Mouse (Mus musculus) testis, postnatal 14 days (tissue): ENCODE measurements at regions not wholly inside any gene's neighbourhood (a gene's known extent, or its start where the extent isn't known, plus 50 kb on each side); places are given as distances from the start of the nearest gene placed in this dataset.

ENCODE experiments used
- DNase-seq: peaks from one replicate; pipeline ENCODE4 v3.0.0; 2021; ENCODE audit warnings: low spot score

DNA sequence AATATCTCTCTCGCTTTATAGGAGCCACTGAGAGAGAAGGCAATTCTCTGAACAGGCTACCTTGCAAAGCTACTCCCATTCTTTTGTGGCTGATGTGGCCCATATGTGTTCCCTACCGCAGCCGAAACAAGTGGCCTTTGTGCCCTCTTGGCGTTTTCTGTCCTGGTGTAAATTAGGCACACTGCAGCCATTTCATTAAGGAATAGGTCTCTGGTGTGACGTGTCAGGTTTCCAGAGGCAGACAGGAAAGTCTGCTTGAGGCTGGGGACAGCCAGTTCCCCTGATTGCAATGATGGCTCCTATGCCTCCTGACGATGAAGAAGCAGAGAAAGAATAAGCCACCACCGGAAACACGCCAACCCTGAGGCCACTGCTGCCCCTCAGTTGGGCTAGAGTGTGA, 59.3 kb upstream of the Bcor start:
- DNase-seq, result no peak

GRCm38 (mm10) chrX:12224314-12224713, 64.2 kb upstream of the Bcor start:
- no peak for DNase-seq

GRCm38 (mm10) chrX:12225116-12225891, 65.1 kb upstream of the Bcor start:
- DNase-seq, result no peak

GRCm38 (mm10) chrX:12225892-12226206, 65.7 kb upstream of the Bcor start:
- DNase-seq, result no peak

GRCm38 (mm10) chrX:12240505-12241011, 80.4 kb upstream of the Bcor start:
- DNase-seq, result no peak

DNA sequence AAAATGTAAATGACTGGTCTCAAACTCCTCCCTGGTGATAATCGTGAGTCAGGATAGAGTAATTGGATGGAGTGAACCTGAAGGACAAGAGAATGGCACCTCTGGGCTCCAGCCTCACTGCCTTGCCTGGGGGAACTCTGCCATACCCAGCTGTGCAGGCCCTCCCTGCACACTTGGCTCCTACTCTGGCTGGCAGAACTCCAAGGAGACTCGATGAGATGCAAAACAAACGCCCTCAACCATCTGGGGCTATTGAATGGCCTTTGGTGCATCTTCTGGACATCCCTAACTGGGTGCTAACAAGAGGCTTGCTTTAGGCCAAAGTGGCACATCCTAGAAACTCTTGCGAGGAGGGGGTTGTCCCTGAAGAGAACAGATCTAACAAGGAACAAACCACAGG, 81.6 kb upstream of the Bcor start:
- DNase-seq, result no peak

DNA sequence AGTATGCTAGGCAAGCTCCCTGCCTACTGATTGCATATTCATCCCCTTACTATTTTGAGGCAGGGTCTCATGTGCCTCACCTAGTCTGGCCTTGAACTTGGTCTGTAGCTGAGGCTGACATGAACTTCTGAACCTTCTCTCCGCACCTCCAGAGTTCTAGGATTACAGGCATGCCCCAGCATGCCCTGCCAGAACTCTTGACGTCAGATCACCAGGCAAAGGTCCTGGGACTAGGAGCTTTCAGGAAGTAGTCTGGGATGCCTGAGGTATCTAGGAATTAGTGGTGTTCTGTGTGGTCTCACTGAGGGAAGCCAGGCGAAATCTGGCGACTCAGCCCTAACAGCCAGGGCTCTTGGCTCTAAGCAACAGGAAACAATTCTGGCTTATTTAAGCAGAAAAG, 88.9 kb upstream of the Bcor start:
- DNase-seq, result no peak

- DNase-seq, result no peak
Measured at GRCm38 (mm10) chrX:12249911-12250310, 89.8 kb upstream of the Bcor start.

GRCm38 (mm10) chrX:12251853-12252679, 91.9 kb upstream of the Bcor start:
- DNase-seq, result peak; percentile 15

- DNase-seq, result no peak
Measured at GRCm38 (mm10) chrX:12252680-12253021, 92.5 kb upstream of the Bcor start.

GRCm38 (mm10) chrX:12256758-12257157, 96.6 kb upstream of the Bcor start:
- DNase-seq, result no peak

- DNase-seq, result no peak
Measured at GRCm38 (mm10) chrX:12263834-12264233, 103.7 kb upstream of the Bcor start.

DNA sequence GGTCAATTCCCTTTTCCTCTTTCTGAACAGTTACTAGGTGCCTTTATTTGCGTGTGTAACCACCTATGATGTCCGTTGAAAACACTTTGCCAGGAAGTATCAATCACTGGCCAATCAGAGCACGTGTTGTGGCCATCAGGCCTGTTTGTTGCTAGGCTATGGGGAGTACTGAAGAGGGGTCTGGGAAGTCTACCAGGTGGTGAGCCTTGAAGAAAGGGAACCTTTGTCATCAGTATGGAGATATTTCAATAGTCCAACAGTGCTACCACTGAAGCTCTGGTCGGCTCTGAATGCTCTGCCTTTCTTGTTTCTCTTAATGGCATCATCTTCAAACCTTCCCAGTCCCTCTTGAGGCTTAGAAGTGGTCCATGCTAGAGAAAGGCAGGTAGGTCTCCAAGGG, 124.6 kb upstream of the Bcor start:
- no peak for DNase-seq

GRCm38 (mm10) chrX:12285141-12285540, 125.0 kb upstream of the Bcor start:
- no peak for DNase-seq

GRCm38 (mm10) chrX:12285976-12286909, 126.1 kb upstream of the Bcor start:
- no peak for DNase-seq

DNA sequence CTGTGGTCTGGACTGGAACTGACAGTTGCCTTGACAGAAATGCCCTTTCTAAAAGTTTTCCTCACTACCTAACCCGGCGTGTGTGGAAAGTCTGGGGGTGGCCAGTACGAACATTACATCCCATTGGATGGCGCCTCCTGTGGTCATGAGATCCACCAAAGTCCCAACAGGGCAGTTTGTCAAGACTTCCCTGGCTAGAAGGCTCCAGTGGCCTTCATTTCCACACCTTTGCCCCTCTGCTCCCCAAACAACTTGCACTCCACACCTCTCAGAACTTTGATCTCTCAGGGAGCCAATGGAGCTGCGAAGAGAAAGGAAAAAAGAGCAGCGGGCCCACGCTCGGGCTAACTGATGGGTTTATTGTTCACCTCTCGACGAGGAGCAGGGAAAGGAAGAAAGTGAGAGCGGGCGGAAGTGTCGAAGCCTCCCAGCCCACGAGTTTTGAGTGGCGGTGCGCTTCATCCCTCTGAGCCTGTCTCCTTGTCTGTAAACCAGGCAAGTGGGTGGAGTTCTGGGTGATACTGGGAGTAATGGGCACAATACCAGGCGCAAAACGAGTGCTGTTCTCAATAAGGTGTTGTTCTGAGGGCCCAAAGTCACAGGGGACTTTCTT, 126.9 kb upstream of the Bcor start:
- DNase-seq, result no peak

GRCm38 (mm10) chrX:12287656-12288561, 127.8 kb upstream of the Bcor start:
- peak; percentile 4 for DNase-seq

GRCm38 (mm10) chrX:12288562-12289117, 128.5 kb upstream of the Bcor start:
- no peak for DNase-seq

DNA sequence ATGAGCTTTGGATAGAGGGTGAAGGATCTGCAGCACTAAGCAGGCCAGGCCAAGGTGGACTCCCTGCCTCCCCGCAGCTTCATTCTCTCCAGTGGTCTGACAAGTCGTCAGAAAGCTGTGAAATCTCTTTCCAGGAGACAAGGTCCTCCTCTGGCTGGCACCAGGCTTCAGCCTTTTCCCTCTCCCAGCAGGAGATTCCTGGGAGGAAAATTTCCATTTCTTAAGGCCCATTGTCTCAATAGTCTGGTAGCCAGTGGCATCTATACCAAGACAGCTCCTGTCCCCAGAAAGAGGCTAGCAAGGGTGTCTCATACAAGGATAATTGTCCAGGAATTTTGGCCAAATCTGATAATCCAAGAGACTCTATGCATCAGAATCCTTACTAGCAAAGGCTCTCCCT, 133.0 kb upstream of the Bcor start:
- no peak for DNase-seq

GRCm38 (mm10) chrX:12294452-12294851, 134.3 kb upstream of the Bcor start:
- no peak for DNase-seq

DNA sequence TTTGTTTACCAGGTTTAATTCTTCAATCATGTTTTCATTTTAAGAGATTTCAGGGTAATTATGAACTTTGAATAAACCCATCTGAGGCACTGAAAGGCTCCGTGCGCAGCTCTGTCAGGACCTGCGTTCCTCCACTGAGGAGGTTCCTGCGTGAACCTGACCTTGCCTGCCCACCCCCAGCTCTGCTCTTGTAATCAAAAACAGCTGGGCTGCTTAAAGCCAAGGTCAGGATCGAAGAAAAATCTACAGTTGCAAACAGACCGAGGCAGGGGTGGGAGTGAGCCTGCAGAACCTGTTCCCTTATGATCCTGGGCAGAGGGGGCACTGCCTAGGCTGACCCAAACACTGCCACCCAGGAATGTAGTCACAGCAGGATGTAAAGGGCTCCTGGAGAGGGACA, 134.8 kb upstream of the Bcor start:
- peak; percentile 4 for DNase-seq
